ENCODE assay signal across 29 mouse cellular contexts in the genomic region with DNA sequence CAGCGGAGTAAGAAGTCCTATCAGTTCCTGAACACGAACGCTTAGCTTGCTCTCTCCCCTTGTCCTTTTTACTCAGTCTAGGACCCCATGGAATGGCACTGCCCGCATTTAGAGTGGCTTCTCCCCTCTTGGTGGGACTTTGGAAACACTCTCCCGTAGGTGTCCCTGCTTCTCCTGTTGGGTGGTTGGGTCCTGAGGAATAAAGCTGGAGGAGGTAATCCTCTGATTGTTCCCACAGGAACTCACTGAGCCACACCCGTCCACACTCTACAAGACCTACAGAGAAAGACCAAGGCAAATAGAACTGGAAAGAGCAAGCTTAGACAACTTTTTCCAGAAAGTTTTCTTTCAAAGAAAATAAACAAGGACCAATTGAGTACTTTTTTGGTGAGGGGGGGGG.
A peak's percentile ranks its signal among the peaks of the same experiment; 100 is the strongest.
DNase-seq lines count a peak whose midpoint lies in the region; ATAC-seq and TF ChIP-seq lines count a peak whose summit lies in the region.
"Had no signal": no experiment of that assay in that cellular context is flagged by ENCODE, and none has a peak within 500 bp of the region (broad histone marks: within the 10 kb centered on the region; RNA-seq: fewer than 3 reads in every experiment).

No protein-coding gene starts in this region.

- H3K4me2 ChIP-seq in embryonic facial prominence, embryonic 14.5 days (ENCODE audit: low read depth, low read length), result no peak overlapping the region
- no peak overlapping the region for H3K4me2 ChIP-seq in limb, embryonic 14.5 days (replicated peaks; ENCODE audit: low read depth, low read length, severe bottlenecking)
- H3K4me2 ChIP-seq: heart, embryonic 11.5 days; hindbrain, embryonic 14.5 days; liver, embryonic 15.5 days; lung, embryonic 15.5 days; neural tube, embryonic 13.5 days had no signal

- intact Hi-C loops in heart, adult 2 months (cut with DNase I), result no loop called here
- intact Hi-C loops in heart, postnatal 14 days (cut with DNase I), result no loop called here

- H3K9me3 ChIP-seq in embryonic facial prominence, embryonic 14.5 days (ENCODE audit: control insufficient read depth, low read length), result no peaks in the 10 kb centered on the region
- H3K9me3 ChIP-seq in limb, embryonic 14.5 days (ENCODE audit: control insufficient read depth, low read length), result no peaks in the 10 kb centered on the region
- H3K9me3 ChIP-seq: G1E; liver, embryonic 15.5 days; lung, embryonic 15.5 days; megakaryocyte, embryonic 14.5 days; neural tube, embryonic 13.5 days had no signal

- no peak for TF ChIP-seq CTCF in heart, adult 2 months (IDR thresholded peaks at IDR 0.05)
- no peak for TF ChIP-seq CTCF in cortical plate, adult 2 months (IDR thresholded peaks at IDR 0.05; ENCODE audit: extremely low read depth, insufficient read depth, low read length)

- TF ChIP-seq EP300 in heart, adult 2 months (IDR thresholded peaks at IDR 0.05; ENCODE audit: insufficient read depth, low read depth, low read length), result 0 out of 2 replicates have a peak, but pooled peaks have one; percentile 47

- TF ChIP-seq POLR2A in heart, adult 2 months (IDR thresholded peaks at IDR 0.05; ENCODE audit: insufficient read depth, low read depth, low read length), result 0 out of 2 replicates have a peak, but pooled peaks have one; percentile 38
- no peak for TF ChIP-seq POLR2A in cortical plate, adult 2 months (IDR thresholded peaks at IDR 0.05; ENCODE audit: extremely low read depth, insufficient read depth, low read length)
- no peak for TF ChIP-seq POLR2A in limb, embryonic 14.5 days (IDR thresholded peaks at IDR 0.05; ENCODE audit: borderline replicate concordance, extremely low read depth, insufficient read depth, insufficient read length)

- H3K9ac ChIP-seq in heart, adult 2 months (ENCODE audit: low read depth, low read length), result peak overlapping the region; percentile 19; the same call in 1 of the 2 replicates
- no peak overlapping the region for H3K9ac ChIP-seq in embryonic facial prominence, embryonic 14.5 days (ENCODE audit: low read depth, low read length)
- H3K9ac ChIP-seq in limb, embryonic 14.5 days (ENCODE audit: low read depth, low read length, severe bottlenecking), result no peak overlapping the region
- H3K9ac ChIP-seq: forebrain, postnatal 0 days; hindbrain, embryonic 14.5 days; liver, embryonic 15.5 days; lung, embryonic 15.5 days; neural tube, embryonic 13.5 days had no signal

- H3K79me2 ChIP-seq in heart, adult 2 months (replicated peaks; ENCODE audit: control insufficient read depth, insufficient read depth, low read length), result no peaks in the 10 kb centered on the region

- no peak for ATAC-seq in embryonic facial prominence, embryonic 14.5 days (ENCODE audit: low read depth)
- no peak for ATAC-seq in limb, embryonic 14.5 days (ENCODE audit: low FRiP score, low read depth)
- ATAC-seq: forebrain, postnatal 0 days; inflammation-experienced regulatory T-cells, adult 6 months; Patski had no signal

- H3K4me3 ChIP-seq in heart, adult 2 months, result no peak overlapping the region
- no peak overlapping the region for H3K4me3 ChIP-seq in cortical plate, adult 2 months (ENCODE audit: insufficient read depth, low read length)
- no peak overlapping the region for H3K4me3 ChIP-seq in embryonic facial prominence, embryonic 14.5 days (ENCODE audit: low read depth, low read length)
- H3K4me3 ChIP-seq in limb, embryonic 14.5 days (replicated peaks; ENCODE audit: low read length), result no peak overlapping the region
- H3K4me3 ChIP-seq: liver, embryonic 15.5 days; lung, embryonic 15.5 days; megakaryocyte, embryonic 14.5 days; neural tube, embryonic 13.5 days had no signal

- no peaks in the 10 kb centered on the region for H3K27me3 ChIP-seq in heart, adult 2 months (ENCODE audit: control insufficient read depth, insufficient read depth, low read length)
- no peaks in the 10 kb centered on the region for H3K27me3 ChIP-seq in embryonic facial prominence, embryonic 14.5 days (replicated peaks; ENCODE audit: control insufficient read depth, insufficient read depth, low read length)
- no peaks in the 10 kb centered on the region for H3K27me3 ChIP-seq in limb, embryonic 14.5 days (ENCODE audit: control insufficient read depth, insufficient read depth, low read length)
- H3K27me3 ChIP-seq: CH12.LX; liver, embryonic 15.5 days; lung, embryonic 15.5 days; megakaryocyte, embryonic 14.5 days; neural tube, embryonic 13.5 days; Patski had no signal

- H3K4me1 ChIP-seq in heart, adult 2 months (ENCODE audit: control insufficient read depth, insufficient read depth, low read length), result peaks cover 23% of the 10 kb centered on the region
- 0 out of 2 replicates have a peak, but pooled peaks cover 1% of the 10 kb centered on the region for H3K4me1 ChIP-seq in cortical plate, adult 2 months (ENCODE audit: control insufficient read depth, insufficient read depth, low read length)
- peaks cover 37% of the 10 kb centered on the region for H3K4me1 ChIP-seq in embryonic facial prominence, embryonic 14.5 days (ENCODE audit: control insufficient read depth, insufficient read depth, low read length)
- peaks cover 33% of the 10 kb centered on the region for H3K4me1 ChIP-seq in limb, embryonic 14.5 days (ENCODE audit: control insufficient read depth, insufficient read depth, low read length)

- 60% methylated on average over 6 of the region's 6 CpGs for WGBS in heart, adult 2 months
- 86% methylated on average over 6 of the region's 6 CpGs for WGBS in embryonic facial prominence, embryonic 14.5 days
- 97% methylated on average over 6 of the region's 6 CpGs for WGBS in limb, embryonic 14.5 days

- H3K36me3 ChIP-seq in heart, adult 2 months (ENCODE audit: control insufficient read depth, insufficient read depth, low read length), result no peaks in the 10 kb centered on the region
- no peaks in the 10 kb centered on the region for H3K36me3 ChIP-seq in embryonic facial prominence, embryonic 14.5 days (ENCODE audit: control insufficient read depth, insufficient read depth, low read length)
- no peaks in the 10 kb centered on the region for H3K36me3 ChIP-seq in limb, embryonic 14.5 days (ENCODE audit: control insufficient read depth, insufficient read depth, low read length)
- H3K36me3 ChIP-seq: liver, embryonic 15.5 days; lung, embryonic 15.5 days; neural tube, embryonic 13.5 days had no signal

- no peak for DNase-seq in heart, adult 2 months
- no peak for DNase-seq in heart, postnatal 14 days
- DNase-seq in embryonic facial prominence, embryonic 14.5 days (ENCODE audit: low spot score), result no peak
- no peak for DNase-seq in limb, embryonic 14.5 days (ENCODE audit: low spot score)
- DNase-seq in spleen, postnatal 14 days (ENCODE audit: low spot score in 2 of 2), result no peak
- no peak for DNase-seq in retina, embryonic 14.5 days (ENCODE audit: low spot score)
- DNase-seq: adrenal gland, adult 2 months; cerebellum, adult 11 months; cerebellum, postnatal 10 days; forebrain, postnatal 0 days; gastrocnemius, postnatal 36 days; heart, postnatal 10 days; kidney, adult 18-20 months; kidney, postnatal 10 days; liver; lung, postnatal 36 days; midbrain, embryonic 14.5 days; right cerebral cortex, adult 18-20 months had no signal

- H3K27ac ChIP-seq in heart, adult 2 months, result peak overlapping the region; percentile 86
- H3K27ac ChIP-seq in cortical plate, adult 2 months (ENCODE audit: insufficient read depth, low read length), result peak overlapping the region; percentile 48; the same call in 1 of the 2 replicates
- H3K27ac ChIP-seq in embryonic facial prominence, embryonic 14.5 days (replicated peaks; ENCODE audit: low read depth, low read length), result peak overlapping the region; percentile 91
- H3K27ac ChIP-seq in limb, embryonic 14.5 days (replicated peaks; ENCODE audit: low read depth, low read length), result peak overlapping the region; percentile 85
- H3K27ac ChIP-seq: hindbrain, embryonic 14.5 days; liver, embryonic 15.5 days; lung, embryonic 15.5 days; neural tube, embryonic 13.5 days had no signal
